Mouse (Mus musculus): ENCODE data around the gene Celf5.
A peak's percentile ranks its signal among the peaks of the same experiment; 100 is the strongest.

Gene Celf5

DNA sequence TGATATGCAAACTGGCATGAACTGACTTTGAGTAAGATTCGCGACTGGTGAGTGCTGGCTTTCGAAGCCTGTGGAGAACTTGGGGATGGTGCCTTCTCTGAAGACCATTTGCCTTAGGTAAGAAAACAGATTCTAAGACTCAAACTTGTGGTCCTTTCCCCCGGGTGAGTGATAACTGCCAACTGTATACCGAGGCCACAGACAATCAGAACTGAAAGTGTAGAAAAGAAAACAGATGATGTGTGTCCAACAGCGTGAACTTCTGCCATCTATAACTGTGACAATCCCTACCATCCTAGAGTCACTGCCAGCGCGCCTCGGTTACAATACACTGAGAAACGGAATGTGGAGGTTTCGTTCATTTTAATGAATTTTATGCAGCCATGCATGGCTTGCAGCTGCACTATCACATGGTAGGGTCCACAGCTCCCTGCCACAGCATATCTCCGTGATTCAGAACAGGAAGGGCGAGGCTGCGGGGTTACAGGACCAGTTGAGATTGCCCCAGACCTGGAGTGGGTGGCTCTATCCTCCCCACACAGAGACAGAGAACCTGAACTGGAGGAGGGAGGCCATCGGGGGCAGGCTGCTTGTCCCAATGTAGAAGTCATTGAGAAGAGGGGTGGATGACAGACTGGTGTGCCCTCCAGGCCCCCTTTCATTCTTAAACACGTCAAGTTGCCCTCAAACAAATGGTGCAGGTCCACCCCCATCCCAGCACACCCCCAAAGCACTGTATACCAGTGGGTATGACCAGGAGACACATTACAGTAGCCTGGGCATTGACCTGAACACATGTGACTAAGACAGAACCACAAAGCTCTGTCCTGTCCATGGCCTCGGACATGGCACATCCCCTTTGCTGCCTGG is 15.1 kb upstream of the Celf5 start:
- peak; percentile 76 for DNase-seq (ENCODE audit: low read depth)

DNA sequence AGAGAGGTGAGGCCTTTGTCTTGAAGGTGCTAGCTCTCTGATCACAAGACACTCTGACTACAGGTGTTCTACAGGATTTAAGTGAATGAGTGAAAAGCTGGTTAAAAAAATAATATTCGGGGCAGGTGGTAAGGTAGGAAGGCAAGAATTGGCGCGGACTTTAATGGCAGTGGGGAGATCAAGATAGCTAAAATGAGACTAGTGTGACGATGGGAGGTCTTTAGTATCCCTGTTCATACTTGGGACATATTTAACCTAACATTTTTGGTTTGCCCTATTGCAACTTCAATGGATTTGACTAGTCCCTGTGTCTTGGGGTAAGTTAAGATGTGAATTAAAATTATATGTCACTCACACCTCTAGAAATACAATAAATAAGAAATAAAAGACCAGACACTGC is 14.5 kb upstream of the Celf5 start:
- no peak for DNase-seq (ENCODE audit: low read depth)

DNA sequence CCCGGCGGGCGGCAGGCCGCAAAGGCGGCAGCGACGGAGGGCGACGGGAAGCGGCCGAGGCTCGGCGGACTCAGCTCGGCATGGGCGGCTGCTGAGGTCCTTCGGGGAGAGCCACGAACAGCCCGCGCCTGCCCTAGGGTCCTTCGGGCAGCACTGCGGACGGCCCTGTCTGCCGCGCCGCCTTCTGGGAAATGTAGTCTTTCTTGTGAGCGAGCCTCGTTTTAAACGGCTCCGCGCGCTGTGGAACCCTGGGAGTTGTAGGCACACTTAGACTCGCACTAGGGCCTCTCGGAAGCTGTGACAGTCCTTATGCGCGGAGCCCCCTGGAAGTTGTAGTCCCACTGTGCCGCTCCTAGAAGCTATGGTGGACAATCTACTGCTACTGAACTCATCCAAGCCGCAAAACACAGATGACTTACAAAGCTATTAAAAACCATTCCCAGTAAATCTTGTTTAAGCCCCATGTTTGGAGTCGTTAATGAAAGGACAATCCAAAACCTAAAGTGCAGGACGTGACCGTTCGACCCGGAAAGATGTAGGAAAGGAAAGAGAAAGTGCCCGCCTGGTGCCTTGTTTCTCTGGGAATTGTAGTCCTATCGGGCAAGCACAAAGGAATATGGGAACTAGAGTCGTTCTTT is 13.9 kb upstream of the Celf5 start, which contains the start of gene Ncln:
TSS of gene Ncln (minus strand) at position 129 of the 638 bp plus-strand sequence.
- peak; percentile 99 for DNase-seq (ENCODE audit: low read depth)

- DNase-seq (ENCODE audit: low read depth), result no peak
Observed at GRCm38 (mm10) chr10:81495616-81496263, 13.2 kb upstream of the Celf5 start.

DNA sequence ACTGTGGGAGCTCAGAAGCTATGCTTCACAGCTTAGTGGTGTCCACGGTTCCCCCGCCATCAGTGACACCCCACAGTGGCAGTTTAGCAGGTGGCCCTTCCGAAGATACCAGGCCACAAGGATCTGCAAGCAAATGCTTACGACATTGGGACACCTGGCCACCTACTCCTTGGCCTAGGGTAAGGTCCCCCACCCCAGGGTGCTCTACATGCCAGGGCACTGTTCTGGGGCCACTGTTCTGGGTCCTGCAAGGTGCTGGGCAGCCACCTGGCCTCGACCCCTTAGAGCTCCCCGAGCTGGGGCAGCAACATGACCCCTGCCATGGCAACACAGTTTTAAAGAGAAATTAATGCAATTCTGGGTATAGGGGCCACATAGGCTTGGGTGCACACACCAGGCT is 12.6 kb upstream of the Celf5 start:
- DNase-seq (ENCODE audit: low read depth), result no peak

DNA sequence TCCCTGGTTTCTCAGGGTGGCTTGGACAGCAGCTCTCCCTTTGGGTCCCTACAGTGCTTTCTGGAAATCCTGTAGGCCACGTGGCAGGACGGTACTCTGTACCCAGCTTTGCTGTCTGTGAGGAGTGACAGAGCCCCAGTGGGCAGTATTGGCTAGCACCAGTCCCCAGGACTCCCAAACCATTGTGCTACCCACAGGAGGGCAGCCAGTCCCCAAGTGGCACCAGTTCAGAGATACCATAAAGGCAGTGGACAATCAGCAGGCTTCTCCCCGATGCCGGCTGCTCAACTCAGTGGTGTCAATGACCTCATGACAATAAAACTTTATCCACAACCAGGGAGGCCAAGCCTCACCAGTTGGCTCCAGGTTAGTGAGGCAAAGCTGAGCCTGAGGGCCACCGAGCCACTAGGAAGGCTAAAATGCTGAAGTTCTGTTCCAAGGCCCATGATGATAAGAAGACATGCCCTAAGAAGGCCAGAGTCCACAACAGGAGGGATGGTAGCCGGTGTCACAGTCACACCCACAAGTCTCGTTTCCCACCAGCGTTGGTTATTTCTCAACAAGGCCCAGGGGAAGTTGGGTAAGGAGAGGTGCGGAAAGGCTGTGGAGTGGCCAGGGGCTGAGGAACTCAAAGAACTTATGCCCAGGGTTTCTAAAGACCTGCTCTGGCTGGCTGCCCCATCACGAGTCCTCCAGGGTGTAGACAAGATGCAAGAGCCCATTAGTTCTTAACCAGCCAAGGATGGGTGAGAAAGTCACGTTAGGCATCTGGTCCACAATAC is 11.9 kb upstream of the Celf5 start:
- DNase-seq (ENCODE audit: low read depth), result peak; percentile 72

DNA sequence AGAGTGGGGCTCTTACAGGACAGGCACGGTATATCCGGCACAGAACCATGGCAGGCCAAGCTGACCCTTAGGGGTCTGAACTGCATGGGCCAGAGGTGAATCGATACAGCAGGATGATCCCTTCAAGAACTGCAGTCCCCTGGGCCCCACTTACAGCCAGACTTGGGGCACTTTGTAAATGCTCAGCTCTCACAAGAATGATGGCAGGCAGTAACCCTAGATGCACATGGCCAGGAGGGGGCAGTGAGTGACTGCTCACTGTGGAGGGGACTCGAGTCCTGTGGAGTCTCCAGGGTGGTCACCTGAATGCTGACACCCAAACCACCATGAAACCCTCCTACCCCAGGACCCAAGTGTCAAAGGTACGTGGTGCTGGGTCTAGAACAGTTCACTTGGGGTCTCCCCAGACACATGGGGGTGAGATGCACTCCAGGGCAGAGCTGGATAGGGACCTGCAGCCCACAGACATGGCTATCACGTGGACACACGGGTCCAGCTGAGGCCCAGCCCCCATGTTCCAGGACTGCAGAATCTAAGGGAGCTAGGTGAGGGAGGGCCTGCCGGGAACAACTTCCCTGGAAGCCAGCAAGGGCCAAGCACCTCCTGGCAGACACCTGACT is 11.2 kb upstream of the Celf5 start:
- peak; percentile 65 for DNase-seq (ENCODE audit: low read depth)

- no peak for DNase-seq (ENCODE audit: low read depth)
Observed at GRCm38 (mm10) chr10:81492606-81493240, 10.2 kb upstream of the Celf5 start.

- DNase-seq (ENCODE audit: low read depth), result no peak
Observed at GRCm38 (mm10) chr10:81491018-81491417, 8.5 kb upstream of the Celf5 start.

GRCm38 (mm10) chr10:81489941-81490340 is 7.4 kb upstream of the Celf5 start:
- no peak for DNase-seq (ENCODE audit: low read depth)

- DNase-seq (ENCODE audit: low read depth), result no peak
Observed at GRCm38 (mm10) chr10:81488081-81488480, 5.6 kb upstream of the Celf5 start.

GRCm38 (mm10) chr10:81486496-81486895 is 4.0 kb upstream of the Celf5 start:
- DNase-seq (ENCODE audit: low read depth), result no peak

- no peak for DNase-seq (ENCODE audit: low read depth)
Observed at GRCm38 (mm10) chr10:81485479-81486018, 3.0 kb upstream of the Celf5 start.

- peak; percentile 65 for DNase-seq (ENCODE audit: low read depth)
Observed at GRCm38 (mm10) chr10:81485060-81485449, 2.5 kb upstream of the Celf5 start.

DNA sequence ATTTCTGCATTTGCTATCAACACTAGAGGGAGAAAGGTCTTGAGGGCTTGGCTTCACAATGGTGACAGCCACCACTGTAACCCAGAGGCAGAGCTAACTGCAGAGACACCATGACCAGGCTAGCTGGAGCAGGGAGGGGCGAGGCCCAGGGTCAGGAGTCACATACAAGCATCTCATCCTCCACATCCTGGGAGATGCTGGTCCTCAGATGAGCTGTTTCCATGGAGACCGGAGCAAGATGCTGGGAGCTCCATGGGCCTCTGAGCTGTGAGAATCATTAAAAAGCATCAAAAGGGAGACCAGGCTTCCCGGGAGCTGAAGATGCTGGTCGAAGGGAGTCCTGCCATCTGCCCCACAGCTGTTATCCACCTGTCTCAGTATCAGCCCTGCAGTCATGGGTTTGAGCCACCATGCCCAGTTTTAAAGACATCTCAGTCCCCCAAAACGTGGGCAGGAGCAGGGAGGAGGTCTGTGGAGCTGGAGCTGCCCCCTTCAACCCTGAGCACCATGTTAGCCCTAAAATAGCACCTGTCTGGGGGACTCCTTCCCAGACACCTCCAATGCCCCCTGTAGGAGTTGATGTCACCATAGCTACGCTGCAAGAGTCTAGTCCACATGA is 2.0 kb upstream of the Celf5 start:
- DNase-seq (ENCODE audit: low read depth), result no peak

DNA sequence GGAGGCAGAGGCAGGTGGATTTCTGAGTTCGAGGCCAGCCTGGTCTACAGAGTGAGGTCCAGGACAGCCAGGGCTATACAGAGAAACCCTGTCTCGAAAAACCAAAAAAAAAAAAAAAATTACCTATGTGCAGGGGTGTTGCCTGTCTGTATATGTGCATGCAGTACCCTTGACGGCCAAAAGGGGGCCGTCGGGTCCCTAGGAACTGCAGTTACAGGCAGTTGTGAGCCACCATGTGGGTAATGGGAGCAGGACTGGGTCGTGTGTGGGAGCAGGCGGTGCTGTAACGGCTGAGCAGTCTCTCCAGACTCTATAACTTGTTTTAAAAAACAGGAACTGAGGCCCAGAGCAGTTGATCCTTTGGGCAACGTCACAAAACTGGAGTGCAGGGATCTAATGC is 1.5 kb upstream of the Celf5 start:
- DNase-seq (ENCODE audit: low read depth), result peak; percentile 71

GRCm38 (mm10) chr10:81481605-81482532 is 640 bp downstream of the Celf5 start:
- no peak for DNase-seq (ENCODE audit: low read depth)

- no peak for DNase-seq (ENCODE audit: low read depth)
Observed at GRCm38 (mm10) chr10:81474461-81474860, 8.0 kb downstream of the Celf5 start.

DNA sequence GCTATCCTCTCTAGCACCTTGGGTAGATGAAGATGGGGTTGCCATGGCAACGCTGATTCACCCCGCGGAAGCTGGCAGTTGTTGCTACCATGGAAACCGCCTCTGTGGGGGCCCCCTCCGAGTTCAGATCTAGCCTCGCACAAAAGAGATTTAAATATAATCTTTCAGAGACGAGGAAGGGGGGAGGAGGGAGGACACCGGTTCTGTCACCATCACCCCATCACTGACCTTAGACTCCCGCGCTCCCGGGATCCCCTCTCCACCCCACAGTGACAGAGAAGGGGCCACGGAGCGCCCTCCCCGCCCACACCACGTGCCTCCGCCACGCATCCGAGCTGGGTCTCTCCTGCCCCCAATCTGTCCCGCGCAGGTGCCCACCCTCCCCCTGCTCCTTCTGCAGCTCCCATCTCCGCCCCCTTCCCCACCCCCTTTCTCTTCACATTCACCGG is 9.5 kb downstream of the Celf5 start:
- no peak for DNase-seq (ENCODE audit: low read depth)

All from 416B (cell line).